Mouse (Mus musculus) gastrocnemius, adult 8-10 months (tissue): ENCODE results near the gene Gm10322. TPM values are rescaled to one million over a fixed set of nuclear protein-coding genes. Genes with fewer than 3 reads are reported as not detected.

Source experiments
- DNase-seq, 2 experiments: peaks; one replicate each; pipeline ENCODE4 v3.0.0; 2022; ENCODE audit warnings: low spot score in 2 of 2
- total RNA-seq, 4 experiments: library from RNA; stranded (reverse); gene quantifications; 2 replicates each; pipeline ENCODE4 v1.2.4; 2022

Gene Gm10322
- total RNA-seq, 4 experiments from 2014 or later: not detected

GRCm38 (mm10) chr10:59646821-59647378, 31.0 kb downstream of the Gm10322 start:
- no peak for DNase-seq

- no peak for DNase-seq
Observed at GRCm38 (mm10) chr10:59656799-59657198, 40.9 kb downstream of the Gm10322 start.

- DNase-seq: no peak
Observed at GRCm38 (mm10) chr10:59664765-59665164, 48.9 kb downstream of the Gm10322 start.

GRCm38 (mm10) chr10:59665503-59666291, 49.8 kb downstream of the Gm10322 start:
- DNase-seq: no peak

Other genes with a start within 250 kb of the Gm10322 start
- 100 to 1,000 TPM; 116 to 196 (median 125) TPM for gene Gm10273, start 220.4 kb upstream of the Gm10322 start, total RNA-seq
- not detected for gene Pla2g12b, start 212.4 kb upstream of the Gm10322 start, total RNA-seq
- not detected for gene Oit3, start 174.3 kb upstream of the Gm10322 start, total RNA-seq
- 10 to 100 TPM; 37.1 to 42.2 (median 41.1) TPM for gene Mcu, start 629 bp downstream of the Gm10322 start, total RNA-seq
- gene Micu1, start 86.4 kb downstream of the Gm10322 start, total RNA-seq: 10 to 100 TPM; 50.7 to 57.9 (median 55.4) TPM